Mouse (Mus musculus) monocyte, adult 5-6 weeks (primary cell): Measurements from ENCODE around the gene Itga10. TPM values are rescaled to one million over a fixed set of nuclear protein-coding genes. Genes with fewer than 3 reads are reported as not detected.
"Not testable (repeated sequence)": the region's sequence is repeated elsewhere in the genome, so short reads cannot be mapped to it uniquely, and the experiment has no call there.

Experiments
- ATAC-seq: fragments of 153-309, 156-312 bp; replicated peaks from 2 replicates; pipeline ENCODE4 v1.8.0; 2017; ENCODE audit warnings: mild to moderate bottlenecking; ENCODE audit not compliant: low TSS enrichment, insufficient number of reproducible peaks, severe bottlenecking, poor library complexity, low FRiP score
- total RNA-seq: library from RNA; stranded (forward); fragments of 200-1000, 200-491, 200-594 nt; gene quantifications from 3 replicates; pipeline ENCODE4 v1.2.3, GENCODE M21; 2017

Itga10 gene
- 0.21 to 1.2 TPM (median 0.38 TPM) in 3 replicates for total RNA-seq

GRCm38 (mm10) chr3:96645018-96645649 is at the start of gene Itga10:
Itga10 (plus strand) TSS chr3:96645584.
- ATAC-seq = no peak

- ATAC-seq = no peak
These were observed 49.7 kb upstream of the Itga10 start for GRCm38 (mm10) chr3:96595661-96596060.

GRCm38 (mm10) chr3:96596228-96596707 is 49.1 kb upstream of the Itga10 start, which contains the start of gene Ankrd34a:
Ankrd34a (plus strand) TSS chr3:96596636.
- no peak for ATAC-seq

DNA sequence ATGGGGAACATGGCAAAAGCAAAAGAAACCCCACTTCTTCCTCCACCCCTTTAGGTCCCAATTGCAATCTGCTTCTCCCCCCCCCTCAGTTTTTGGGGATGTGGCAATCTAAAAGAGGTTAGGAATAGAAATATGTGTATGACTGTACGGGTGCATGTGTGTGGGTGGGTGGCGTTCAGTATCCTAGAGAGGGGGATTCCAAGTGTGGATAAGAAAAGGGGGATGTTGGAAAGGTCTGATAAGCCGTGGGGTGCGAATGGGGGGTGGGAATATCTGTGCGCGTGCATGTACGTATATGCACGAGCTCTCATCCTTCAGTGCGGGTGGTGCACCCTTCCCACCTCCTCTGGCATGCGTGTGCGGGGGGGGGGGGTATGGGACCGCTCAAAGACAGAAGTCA is 48.5 kb upstream of the Itga10 start:
- no peak for ATAC-seq

DNA sequence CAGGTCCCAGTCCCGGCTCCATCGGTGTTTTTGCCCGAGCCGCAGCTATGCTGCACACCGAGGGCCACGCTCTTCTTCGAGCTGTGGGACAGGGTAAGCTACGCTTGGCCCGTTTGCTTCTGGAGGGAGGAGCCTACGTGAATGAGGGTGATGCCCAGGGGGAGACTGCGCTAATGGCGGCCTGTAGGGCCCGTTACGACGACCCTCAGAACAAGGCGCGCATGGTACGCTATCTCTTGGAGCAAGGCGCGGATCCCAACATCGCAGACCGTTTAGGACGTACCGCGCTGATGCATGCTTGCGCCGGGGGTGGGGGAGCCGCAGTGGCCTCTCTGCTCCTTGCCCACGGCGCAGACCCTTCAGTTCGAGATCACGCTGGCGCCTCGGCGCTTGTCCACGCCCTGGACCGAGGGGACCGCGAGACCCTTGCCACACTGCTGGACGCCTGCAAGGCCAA is 47.9 kb upstream of the Itga10 start:
- ATAC-seq = no peak

DNA sequence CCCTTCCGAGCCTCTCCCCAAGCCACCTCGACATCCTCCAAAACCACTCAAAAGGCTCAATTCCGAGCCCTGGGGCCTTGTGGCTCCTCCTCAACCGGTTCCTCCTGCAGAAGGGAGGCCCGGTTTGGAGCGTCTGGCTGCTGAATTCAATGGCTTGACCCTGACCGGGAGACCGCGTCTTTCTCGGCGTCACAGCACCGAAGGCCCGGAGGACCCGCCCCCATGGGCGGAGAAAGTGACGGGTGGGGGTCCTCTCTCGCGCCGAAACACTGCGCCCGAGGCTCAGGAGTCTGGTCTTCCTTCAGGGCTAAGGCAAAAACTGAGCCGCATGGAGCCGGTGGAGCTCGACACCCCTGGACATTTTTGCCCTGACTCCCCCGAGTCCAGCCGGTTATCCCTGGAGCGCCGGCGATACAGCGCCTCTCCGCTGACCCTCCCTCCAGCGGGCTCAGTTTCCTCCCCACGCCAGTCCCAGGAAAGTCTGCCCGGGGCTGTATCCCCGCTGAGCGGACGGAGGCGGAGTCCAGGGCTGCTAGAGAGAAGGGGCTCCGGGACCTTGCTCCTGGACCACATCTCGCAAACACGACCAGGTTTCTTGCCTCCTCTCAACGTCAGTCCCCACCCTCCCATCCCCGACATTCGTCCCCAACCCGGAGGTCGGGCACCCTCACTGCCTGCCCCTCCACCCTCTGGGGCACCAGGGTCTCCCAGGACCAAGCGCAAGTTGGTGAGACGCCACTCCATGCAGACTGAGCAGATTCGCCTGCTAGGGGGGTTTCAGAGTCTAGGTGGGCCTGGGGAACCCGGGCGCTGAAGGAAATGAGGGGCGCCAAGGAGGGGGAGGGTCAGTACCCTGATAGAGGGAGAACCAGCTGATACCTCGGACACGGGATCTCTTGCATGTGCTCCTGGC is 47.0 kb upstream of the Itga10 start:
- ATAC-seq = no peak

DNA sequence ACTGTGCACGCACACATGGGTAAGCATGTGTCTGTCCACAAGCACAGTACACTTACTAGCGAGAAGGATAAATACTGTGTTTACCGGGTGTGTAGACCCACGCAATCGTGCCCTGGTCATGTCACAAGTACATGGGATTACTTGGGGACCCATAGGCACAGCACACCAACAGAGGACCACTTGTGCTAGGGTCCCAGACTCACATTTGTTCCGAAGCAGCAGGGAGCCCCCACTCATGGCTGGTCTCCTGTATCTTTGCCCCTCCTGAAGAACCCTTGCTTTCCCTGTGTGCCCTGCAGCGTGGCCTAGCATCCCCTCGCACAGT is 46.4 kb upstream of the Itga10 start:
- ATAC-seq = no peak

GRCm38 (mm10) chr3:96599411-96599810 is 46.0 kb upstream of the Itga10 start:
- no peak for ATAC-seq

DNA sequence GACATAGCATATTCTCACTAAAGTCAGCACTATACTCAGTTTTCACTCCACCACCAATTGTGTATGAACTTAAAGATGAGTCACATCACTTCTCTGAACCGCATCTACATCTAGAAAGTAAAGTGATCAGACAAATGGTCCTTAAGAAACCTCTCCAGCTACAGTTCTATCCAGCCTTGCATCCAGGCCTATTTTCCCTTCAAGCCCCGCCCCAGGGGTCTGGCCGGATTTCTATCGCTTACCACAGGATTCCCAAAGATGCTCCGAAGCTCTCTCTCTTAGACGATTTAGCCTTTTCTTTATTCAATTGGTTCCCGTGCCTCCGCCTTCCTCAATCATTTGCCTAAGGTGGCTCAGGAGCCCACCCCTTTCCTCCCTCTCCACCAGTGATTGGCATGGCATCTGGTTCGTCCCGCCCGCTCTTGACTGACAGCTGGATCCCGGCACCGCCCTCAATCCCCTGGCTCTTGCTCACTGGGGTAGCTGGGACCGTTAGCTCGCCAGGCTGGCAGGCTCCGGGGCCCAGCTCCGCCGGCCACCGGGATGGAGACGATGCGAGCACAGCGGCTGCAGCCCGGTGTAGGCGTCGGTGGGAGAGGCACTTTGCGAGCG is 44.6 kb upstream of the Itga10 start, which contains the start of gene Lix1l:
Gene Lix1l (plus strand): TSS at position 511 of the 612 bp plus-strand sequence.
- ATAC-seq = peak; percentile 91

DNA sequence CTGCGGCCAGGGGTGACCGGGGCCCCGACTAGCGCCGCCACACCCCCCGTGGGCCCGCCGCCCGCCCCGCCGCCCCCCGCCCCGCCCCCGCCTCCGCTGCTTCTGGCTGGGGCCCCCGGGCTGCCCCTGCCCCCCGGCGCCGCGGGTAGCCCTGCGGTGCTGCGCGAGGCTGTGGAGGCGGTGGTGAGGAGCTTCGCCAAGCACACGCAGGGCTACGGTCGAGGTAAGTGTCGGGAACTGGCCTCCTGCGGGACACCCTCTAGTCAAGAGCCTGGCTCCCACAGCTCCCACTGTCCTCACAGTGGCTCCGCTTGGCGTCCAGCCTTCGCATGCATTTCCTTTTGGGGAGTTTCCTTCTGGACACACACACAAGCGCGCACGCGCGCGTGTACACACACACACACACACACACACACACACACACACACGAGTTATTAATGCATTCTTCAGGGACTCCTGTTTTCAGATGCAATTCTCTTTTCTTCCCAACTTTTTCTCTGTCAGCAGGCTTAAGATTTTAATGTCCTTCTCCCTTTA is 44.1 kb upstream of the Itga10 start:
- ATAC-seq = no peak

- no peak for ATAC-seq
These were observed 43.3 kb upstream of the Itga10 start for GRCm38 (mm10) chr3:96601941-96602703.

- no peak for ATAC-seq
These were observed 42.7 kb upstream of the Itga10 start for GRCm38 (mm10) chr3:96602704-96603084.

GRCm38 (mm10) chr3:96603311-96603710 is 42.1 kb upstream of the Itga10 start:
- ATAC-seq = no peak

- ATAC-seq = not testable (repeated sequence)
These were observed 39.4 kb upstream of the Itga10 start for GRCm38 (mm10) chr3:96606007-96606406.

DNA sequence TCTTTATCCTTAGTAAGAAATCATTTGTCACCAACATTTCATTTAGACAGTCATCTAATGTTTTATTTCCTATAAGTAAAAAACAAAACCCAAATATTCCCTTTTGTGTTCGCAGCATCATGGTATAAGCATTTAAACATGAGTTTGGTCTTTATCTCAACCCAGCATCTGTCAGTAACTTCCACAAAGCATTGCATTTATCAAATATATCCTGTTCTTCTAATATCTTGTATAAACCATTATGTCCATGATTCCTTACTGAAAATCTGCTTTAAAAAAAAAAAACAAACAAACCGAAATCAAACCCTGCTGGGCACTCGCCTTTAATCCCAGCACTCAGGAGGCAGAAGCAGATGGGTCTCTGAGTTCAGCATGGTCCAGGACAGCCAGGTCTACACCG is 38.8 kb upstream of the Itga10 start:
- ATAC-seq = no peak

- ATAC-seq = no peak
These were observed 27.4 kb upstream of the Itga10 start for GRCm38 (mm10) chr3:96617941-96618340.

DNA sequence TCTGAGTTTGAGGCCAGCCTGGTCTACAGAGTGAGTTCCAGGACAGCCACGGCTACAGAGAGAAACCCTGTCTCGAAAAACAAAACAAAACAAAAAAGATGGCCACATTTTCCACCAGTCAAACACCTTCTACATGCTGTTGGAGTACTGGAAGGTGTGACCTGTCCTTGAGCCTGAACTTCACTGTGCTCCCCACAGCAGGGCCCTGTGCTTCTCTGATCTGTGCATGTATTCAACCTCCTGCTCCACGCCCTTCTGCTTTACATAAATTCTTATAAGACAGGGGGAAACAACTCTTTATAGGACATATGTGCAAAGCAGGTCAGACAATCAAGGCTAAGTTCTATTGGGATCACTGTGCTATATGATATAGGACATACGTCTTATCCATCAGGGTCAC is 22.2 kb upstream of the Itga10 start:
- ATAC-seq = no peak

GRCm38 (mm10) chr3:96629729-96630600 is 15.4 kb upstream of the Itga10 start, which contains the start of gene Rbm8a:
Rbm8a (plus strand) TSS chr3:96629933.
- ATAC-seq = peak; percentile 98
